Mouse (Mus musculus) adrenal gland, postnatal 10 days (tissue): ENCODE measurements around the gene Nrl. TPM values are rescaled to one million over a fixed set of nuclear protein-coding genes. Genes with fewer than 3 reads are reported as not detected.

Experiments
- DNase-seq: peaks from one replicate; pipeline ENCODE4 v3.0.0; 2021; ENCODE audit warnings: mixed read lengths
- total RNA-seq, 2 experiments: library from RNA; stranded (reverse); gene quantifications; 2 replicates each; pipeline ENCODE4 v1.2.3; 2021

Nrl gene
- total RNA-seq, 2 experiments from 2014 or later: not detected

- peak; percentile 30 for DNase-seq
Observed at GRCm38 (mm10) chr14:55527940-55528339, 3.2 kb upstream of the Nrl start.

- no peak for DNase-seq
Observed at GRCm38 (mm10) chr14:55526674-55527073, 1.9 kb upstream of the Nrl start.

GRCm38 (mm10) chr14:55524062-55524461, 719 bp downstream of the Nrl start:
- no peak for DNase-seq

- peak; percentile 37 for DNase-seq
Observed at GRCm38 (mm10) chr14:55520451-55521361, 4.1 kb downstream of the Nrl start.

- no peak for DNase-seq
Observed at GRCm38 (mm10) chr14:55519604-55520003, 5.2 kb downstream of the Nrl start.

- no peak for DNase-seq
Observed at GRCm38 (mm10) chr14:55518897-55519296, 5.9 kb downstream of the Nrl start.

- no peak for DNase-seq
Observed at GRCm38 (mm10) chr14:55515846-55516245, 8.9 kb downstream of the Nrl start.

- DNase-seq: no peak
Observed at GRCm38 (mm10) chr14:55513927-55514326, 10.9 kb downstream of the Nrl start.

- no peak for DNase-seq
Observed at GRCm38 (mm10) chr14:55511037-55511436, 13.7 kb downstream of the Nrl start.

GRCm38 (mm10) chr14:55510125-55510731, 14.6 kb downstream of the Nrl start, which contains the start of gene Cpne6:
TSS of gene Cpne6 (plus strand) at chr14:55510445.
- no peak for DNase-seq

GRCm38 (mm10) chr14:55509540-55509939, 15.2 kb downstream of the Nrl start:
- no peak for DNase-seq

GRCm38 (mm10) chr14:55507801-55508200, 17.0 kb downstream of the Nrl start:
- DNase-seq: no peak

- DNase-seq: no peak
Observed at GRCm38 (mm10) chr14:55505612-55506011, 19.2 kb downstream of the Nrl start.

GRCm38 (mm10) chr14:55497449-55497821, 27.3 kb downstream of the Nrl start:
- peak; percentile 94 for DNase-seq

GRCm38 (mm10) chr14:55496761-55497448, 27.9 kb downstream of the Nrl start:
- DNase-seq: no peak

GRCm38 (mm10) chr14:55495509-55496240, 29.1 kb downstream of the Nrl start:
- DNase-seq: no peak

GRCm38 (mm10) chr14:55492103-55492502, 32.7 kb downstream of the Nrl start:
- DNase-seq: no peak

GRCm38 (mm10) chr14:55491291-55491833, 33.4 kb downstream of the Nrl start:
- DNase-seq: peak; percentile 79

- peak; percentile 78 for DNase-seq
Observed at GRCm38 (mm10) chr14:55490361-55491201, 34.2 kb downstream of the Nrl start, which contains the start of gene Carmil3. TSS of gene Carmil3 (plus strand) at chr14:55490651.

GRCm38 (mm10) chr14:55486836-55487235, 37.9 kb downstream of the Nrl start:
- no peak for DNase-seq
